Mouse (Mus musculus): ENCODE measurements around the gene Rce1. TPM values are rescaled to one million over a fixed set of nuclear protein-coding genes. Genes with fewer than 3 reads are reported as not detected.

Gene Rce1
- total RNA-seq, 4 experiments from 2014 or later = 6.9 to 9.2 (median 8.0) TPM

Small RNAs within 50 kb of the gene (microRNA-seq; reads per million reads assigned to microRNA genes)
- gene Mir6986 = not detected

Other genes starting within 250 kb of the Rce1 start
- gene Kdm2a, start 227.4 kb downstream of the Rce1 start, total RNA-seq (2022) = 10 to 100 TPM; 36.9 to 47.7 (median 38.9) TPM
- 1 to 10 TPM; 5.1 to 6.7 (median 5.8) TPM for gene Rhod, start 186.2 kb downstream of the Rce1 start, total RNA-seq (2022)
- 10 to 100 TPM in 1 of 4 experiments, 1 to 10 TPM in 3; 4.2 to 13.5 (median 6.1) TPM for gene Syt12, start 148.2 kb downstream of the Rce1 start, total RNA-seq (2022)
- not detected for gene 2010003K11Rik, start 127.1 kb downstream of the Rce1 start, total RNA-seq (2022)
- 10 to 100 TPM; 38.8 to 58.2 (median 43.9) TPM for gene Pcx, start 115.2 kb downstream of the Rce1 start, total RNA-seq (2022)
- gene Lrfn4, start 10.0 kb downstream of the Rce1 start, total RNA-seq (2022) = 1 to 10 TPM; 5.7 to 7.8 (median 7.1) TPM
- gene Gm960, start 73.0 kb upstream of the Rce1 start, total RNA-seq (2022) = not detected
- under 1 TPM; 0.22 to 0.91 (median 0.50) TPM for gene Sptbn2, start 85.5 kb upstream of the Rce1 start, total RNA-seq (2022)
- 1 to 10 TPM; 5.4 to 8.1 (median 6.3) TPM for gene Rbm4b, start 130.9 kb upstream of the Rce1 start, total RNA-seq (2022)
- gene Rbm4, start 168.3 kb upstream of the Rce1 start, total RNA-seq (2022) = 10 to 100 TPM; 38.2 to 44.5 (median 43.4) TPM
- 10 to 100 TPM; 10.8 to 23.0 (median 16.2) TPM for gene Gm21992, start 186.0 kb upstream of the Rce1 start, total RNA-seq (2022)
- gene Rbm14, start 186.0 kb upstream of the Rce1 start, total RNA-seq (2022) = 10 to 100 TPM; 16.4 to 23.3 (median 17.3) TPM
- gene Ccs, start 213.7 kb upstream of the Rce1 start, total RNA-seq (2022) = 10 to 100 TPM; 22.2 to 32.1 (median 28.6) TPM
- under 1 TPM in 2 of 4 experiments, not detected in 2; 0.09 to 0.14 TPM for gene Ccdc87, start 213.7 kb upstream of the Rce1 start, total RNA-seq (2022)
- 10 to 100 TPM; 77.7 to 86.2 (median 81.6) TPM for gene Ctsf, start 229.5 kb upstream of the Rce1 start, total RNA-seq (2022)